Mouse (Mus musculus): ENCODE data around the gene Bag2.

GRCm38 (mm10) chr1:33766520-33767508, 9.2 kb upstream of the Bag2 start:
- TF ChIP-seq CTCF (IDR thresholded peaks at IDR 0.05; ENCODE audit: low read depth, low read length), result no peak
- no peak for TF ChIP-seq GATA1 (IDR thresholded peaks at IDR 0.05; ENCODE audit: borderline replicate concordance, low read length)
- TF ChIP-seq TAL1 (conservative IDR thresholded peaks at IDR 0.05; ENCODE audit: low read depth, low read length), result no peak

Data from G1E (cell line).